Mouse (Mus musculus) adrenal gland, postnatal 14 days (tissue): ENCODE measurements at regions not wholly inside any gene's neighbourhood (a gene's known extent, or its start where the extent isn't known, plus 50 kb on each side); places are given as distances from the start of the nearest gene placed in this dataset.
A peak's percentile ranks its signal among the peaks of the same experiment; 100 is the strongest.

Experiments
- DNase-seq: peaks from one replicate; pipeline ENCODE4 v3.0.0; 2021; ENCODE audit warnings: mixed read lengths

- DNase-seq: no peak
Measured at GRCm38 (mm10) chr5:47115882-47116281, 867.1 kb upstream of the Slit2 start.

DNA sequence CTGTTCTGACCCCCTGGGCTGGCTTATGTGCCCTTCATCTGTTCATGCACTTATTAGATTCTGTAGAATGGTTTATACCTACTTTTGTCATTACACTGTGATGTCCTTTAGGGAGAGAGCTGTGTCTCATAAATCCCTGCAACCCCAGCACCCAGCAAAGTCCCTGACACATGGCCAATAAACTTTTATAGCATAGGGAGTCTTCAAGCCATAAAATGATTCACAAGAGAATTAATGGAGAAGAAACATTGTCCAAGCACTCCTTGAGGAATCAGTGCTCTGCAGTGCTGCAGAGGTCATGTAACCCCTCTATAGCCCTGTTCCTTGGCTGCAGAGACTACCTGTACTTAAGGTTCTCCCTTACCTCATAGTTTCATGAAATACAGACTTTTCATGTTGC lies 887.2 kb upstream of the Slit2 start:
- no peak for DNase-seq

DNA sequence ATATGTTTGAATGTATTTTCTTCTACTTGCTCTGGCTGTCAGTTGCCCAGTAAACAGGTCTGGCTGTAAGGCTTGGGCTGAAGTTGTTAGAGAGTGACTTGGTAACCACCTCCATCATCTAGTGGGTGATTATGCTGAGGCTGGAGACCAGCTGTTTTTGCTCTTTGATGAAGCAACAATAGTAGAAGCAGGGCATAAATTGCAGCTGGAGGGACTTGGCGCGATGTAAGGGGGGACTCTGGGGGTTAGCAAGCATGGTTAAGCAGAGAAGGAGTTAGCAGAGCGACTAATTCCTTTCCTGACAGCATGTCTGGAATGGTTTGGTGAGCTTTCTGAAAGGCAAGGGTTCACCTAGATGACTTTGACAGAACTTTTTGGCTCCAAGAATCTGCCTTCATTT lies 930.0 kb upstream of the Slit2 start:
- no peak for DNase-seq

DNA sequence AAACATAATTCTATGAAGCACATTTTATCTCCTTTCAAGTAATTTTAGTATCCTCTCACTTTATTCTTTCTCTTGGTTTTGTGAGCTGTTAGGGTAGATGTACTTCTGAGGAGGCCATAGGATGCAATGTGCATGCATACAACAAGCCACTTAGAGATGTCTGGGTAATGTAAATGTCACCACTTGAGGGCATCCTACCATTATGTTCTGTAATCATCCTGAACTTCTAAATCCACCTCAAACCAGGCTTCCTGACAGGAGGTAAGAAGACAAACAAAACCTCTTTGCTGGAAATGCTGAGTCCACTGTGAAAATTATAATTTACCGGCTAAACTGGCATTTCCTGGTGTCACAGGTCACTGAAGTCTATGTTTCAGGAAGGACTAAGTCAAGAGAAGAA lies 946.2 kb upstream of the Slit2 start:
- DNase-seq: no peak

- DNase-seq: no peak
Measured at GRCm38 (mm10) chr5:47034021-47034420, 948.9 kb upstream of the Slit2 start.

DNA sequence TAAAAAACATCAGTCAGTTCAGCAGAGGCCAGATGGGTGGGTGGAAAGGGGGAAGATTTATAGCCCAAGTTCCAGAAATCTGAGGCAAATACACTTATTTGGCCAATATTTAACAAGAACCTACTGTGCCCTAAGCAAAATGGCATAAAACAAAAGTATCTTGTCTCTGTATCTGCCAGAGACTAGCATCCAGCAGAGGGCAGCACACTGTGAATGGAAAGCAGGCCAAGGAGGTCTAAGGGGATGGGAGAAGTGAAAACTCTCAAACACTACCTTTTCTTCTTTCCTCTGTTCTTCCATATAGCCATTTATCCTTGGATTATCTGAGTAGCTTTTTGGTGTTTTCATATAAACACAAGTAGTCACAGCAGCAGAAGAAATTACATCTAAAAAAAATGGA lies 968.6 kb upstream of the Slit2 start:
- DNase-seq: peak; percentile 63

GRCm38 (mm10) chr5:46992557-46992956 lies 990.4 kb upstream of the Slit2 start:
- DNase-seq: no peak

GRCm38 (mm10) chr5:46986519-46986918 lies 996.4 kb upstream of the Slit2 start:
- no peak for DNase-seq

- no peak for DNase-seq
Measured at GRCm38 (mm10) chr5:46980326-46980725, 1002.6 kb upstream of the Slit2 start.

- no peak for DNase-seq
Measured at GRCm38 (mm10) chr5:46968870-46969436, 1014.0 kb upstream of the Slit2 start.

- peak; percentile 5 for DNase-seq
Measured at GRCm38 (mm10) chr5:46960749-46961148, 1022.2 kb upstream of the Slit2 start.

- DNase-seq: no peak
Measured at GRCm38 (mm10) chr5:46926324-46926723, 1056.6 kb upstream of the Slit2 start.

DNA sequence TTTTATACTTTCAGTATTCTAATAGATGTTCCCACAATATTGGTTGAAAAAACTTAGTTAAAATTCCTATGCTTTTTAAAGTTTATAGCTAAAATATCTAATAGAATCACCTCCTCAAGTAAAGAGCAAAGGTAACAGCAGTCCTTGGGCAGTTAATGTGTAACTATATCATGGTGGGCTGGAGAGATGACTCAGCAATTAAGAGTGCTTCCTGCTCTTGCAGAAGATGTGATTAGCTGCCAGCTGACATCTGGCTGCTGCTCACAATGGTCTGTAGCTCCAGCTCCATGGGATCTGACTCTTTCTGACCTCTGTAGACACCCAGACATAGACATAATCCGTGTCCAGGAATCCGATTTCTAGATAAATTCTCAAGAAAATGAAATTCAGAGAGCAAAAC lies 1044.5 kb upstream of the Lcorl start:
- no peak for DNase-seq

DNA sequence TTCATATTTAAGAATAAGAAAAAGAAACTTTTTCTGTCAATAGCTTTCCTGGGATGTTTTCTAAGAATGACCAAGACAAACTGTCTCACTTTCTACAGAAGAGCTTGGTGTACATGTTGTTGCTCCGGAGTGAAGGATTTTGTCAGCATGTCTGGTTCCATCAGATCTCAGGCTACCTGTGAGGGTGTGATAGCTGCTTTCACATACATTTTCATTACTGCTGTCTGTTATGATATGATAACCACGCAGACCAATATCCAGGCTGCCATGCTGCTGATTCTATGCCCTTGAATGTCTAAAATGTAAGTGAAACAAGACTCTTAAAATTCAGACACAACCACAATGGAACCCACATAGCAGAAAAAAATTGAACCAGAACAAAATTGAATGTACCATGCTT lies 1036.6 kb upstream of the Lcorl start:
- no peak for DNase-seq

GRCm38 (mm10) chr5:46883956-46884355 lies 1026.5 kb upstream of the Lcorl start:
- no peak for DNase-seq

DNA sequence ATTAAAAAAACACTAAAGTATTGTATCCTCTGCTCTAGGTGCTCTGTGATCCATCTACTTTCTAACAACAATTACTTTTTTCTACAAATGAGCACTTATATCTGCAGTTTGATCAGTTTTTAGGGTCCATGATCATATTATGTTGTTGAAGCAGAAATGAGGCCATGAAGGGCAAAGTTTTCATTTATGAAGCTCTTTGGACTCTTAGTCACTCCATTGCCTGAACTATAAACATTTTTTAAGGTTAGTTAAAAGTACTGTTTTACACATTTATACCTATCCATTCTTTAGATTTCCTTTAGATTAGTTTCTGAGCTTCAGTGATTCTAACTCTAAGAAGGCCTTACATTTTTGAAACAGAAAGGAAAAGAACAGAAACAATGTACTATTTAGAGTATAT lies 999.4 kb upstream of the Lcorl start:
- no peak for DNase-seq

- no peak for DNase-seq
Measured at GRCm38 (mm10) chr5:46845175-46845574, 987.8 kb upstream of the Lcorl start.

- no peak for DNase-seq
Measured at GRCm38 (mm10) chr5:46836810-46837209, 979.4 kb upstream of the Lcorl start.

GRCm38 (mm10) chr5:46830797-46831618 lies 973.6 kb upstream of the Lcorl start:
- no peak for DNase-seq

- no peak for DNase-seq
Measured at GRCm38 (mm10) chr5:46830114-46830513, 972.7 kb upstream of the Lcorl start.

- peak; percentile 11 for DNase-seq
Measured at GRCm38 (mm10) chr5:46826381-46826780, 969.0 kb upstream of the Lcorl start.

GRCm38 (mm10) chr5:46824934-46825333 lies 967.5 kb upstream of the Lcorl start:
- no peak for DNase-seq

DNA sequence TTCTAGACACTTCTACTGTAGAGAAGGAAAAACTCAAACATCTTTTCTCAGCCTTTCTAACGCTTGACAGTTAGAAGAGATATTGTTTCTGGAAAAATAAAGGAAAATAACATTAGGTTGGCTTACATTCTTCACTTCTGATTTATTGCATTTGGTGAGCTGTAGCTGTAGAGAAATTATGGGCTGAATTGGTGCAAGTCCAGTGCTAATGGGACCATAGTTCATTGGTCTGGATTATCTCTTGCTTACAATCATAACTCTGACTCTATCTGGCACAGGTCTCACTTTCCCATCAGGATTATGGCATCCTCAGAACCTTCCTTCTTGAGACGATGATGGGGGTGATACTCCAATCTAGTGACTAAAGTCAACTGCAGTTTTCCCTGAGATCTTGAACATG lies 937.7 kb upstream of the Lcorl start:
- no peak for DNase-seq

GRCm38 (mm10) chr5:46794028-46794705 lies 936.8 kb upstream of the Lcorl start:
- no peak for DNase-seq
